Mouse (Mus musculus): ENCODE measurements around the gene Dicer1. TPM values are rescaled to one million over a fixed set of nuclear protein-coding genes. Genes with fewer than 3 reads are reported as not detected.
A peak's percentile ranks its signal among the peaks of the same experiment; 100 is the strongest.

Gene Dicer1
- polyA plus RNA-seq, 1 experiment from 2014 or later, result 40.3 TPM

DNA sequence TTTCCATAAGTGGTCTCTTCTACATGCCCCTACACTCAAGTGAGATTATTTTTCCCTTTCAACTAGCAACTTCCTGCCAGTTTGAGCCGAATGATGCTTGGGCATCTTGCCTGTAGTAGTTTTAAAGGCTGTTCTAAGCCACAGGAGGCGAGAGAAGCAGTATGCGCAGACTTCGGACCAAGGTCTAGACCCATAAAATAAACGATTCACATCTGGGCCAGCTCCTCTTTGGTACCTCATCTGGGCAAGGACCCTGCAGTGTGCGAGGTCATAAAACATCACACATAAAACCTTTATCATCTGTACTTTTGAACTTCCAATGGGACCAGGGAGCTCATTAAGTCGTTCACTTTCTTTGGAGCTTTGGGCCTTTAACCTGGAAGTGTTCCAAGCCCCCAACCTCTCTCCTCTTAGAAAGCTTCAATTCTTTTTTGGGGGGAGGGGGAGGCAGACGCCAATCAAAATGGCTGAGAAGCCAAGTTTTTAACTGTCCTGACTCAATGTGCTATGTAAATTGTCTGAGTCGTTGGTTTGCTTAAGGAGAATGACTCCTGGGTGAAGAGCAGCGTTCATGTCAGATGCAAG is 17.5 kb upstream of the Dicer1 start:
- 39% methylated on average over 10 of the region's 10 CpGs for WGBS

DNA sequence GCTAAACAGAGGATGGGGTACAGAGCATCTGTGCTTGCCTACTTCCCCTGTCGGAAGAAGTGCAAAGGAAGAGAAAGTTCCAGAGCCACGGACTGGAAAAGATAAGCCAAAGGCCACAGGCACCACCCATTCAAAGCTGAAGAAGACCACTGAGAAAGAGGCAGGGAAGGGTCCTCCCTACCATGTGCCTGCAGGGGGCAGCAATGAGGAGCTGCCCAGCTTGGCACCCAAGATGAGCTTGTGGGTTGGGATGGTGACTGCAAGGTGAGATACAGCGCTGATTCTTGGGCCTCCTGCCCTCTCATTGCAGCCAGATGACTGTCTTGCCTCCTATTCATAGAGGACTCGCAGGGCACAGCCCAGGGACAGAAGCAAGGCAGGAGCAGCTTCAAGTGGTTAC is 15.4 kb upstream of the Dicer1 start:
- no peak overlapping the region for H3K9ac ChIP-seq (replicated peaks; ENCODE audit: low read depth, low read length)
- WGBS, result 82% methylated on average over 4 of the region's 4 CpGs
- no peak overlapping the region for H3K4me2 ChIP-seq (ENCODE audit: low read length)
- no peaks in the 10 kb centered on the region for H3K4me1 ChIP-seq (replicated peaks; ENCODE audit: control insufficient read depth, insufficient read depth, low read length)
- no peaks in the 10 kb centered on the region for H3K27me3 ChIP-seq (replicated peaks; ENCODE audit: control insufficient read depth, insufficient read depth, low read length)
- no peak overlapping the region for H3K27ac ChIP-seq (ENCODE audit: low read length)
- no peak overlapping the region for H3K4me3 ChIP-seq (replicated peaks; ENCODE audit: low read length)
- no peak for ATAC-seq
- H3K36me3 ChIP-seq (ENCODE audit: control insufficient read depth, insufficient read depth), result no peaks in the 10 kb centered on the region
- no peaks in the 10 kb centered on the region for H3K9me3 ChIP-seq (ENCODE audit: control insufficient read depth, low read length)

More for the DNA sequence above, 17.5 kb upstream of the Dicer1 start:
- Histone ChIP-seq H3K27ac (ENCODE audit: low read length) (no peak overlapping the region), H3K4me1 (replicated peaks; ENCODE audit: control insufficient read depth, insufficient read depth, low read length) (no peaks in the 10 kb centered on the region), H3K4me3 (replicated peaks; ENCODE audit: low read length) (no peak overlapping the region), H3K4me2 (ENCODE audit: low read length) (no peak overlapping the region), H3K9ac (replicated peaks; ENCODE audit: low read depth, low read length) (no peak overlapping the region), H3K27me3 (replicated peaks; ENCODE audit: control insufficient read depth, insufficient read depth, low read length) (no peaks in the 10 kb centered on the region), H3K36me3 (ENCODE audit: control insufficient read depth, insufficient read depth) (no peaks in the 10 kb centered on the region), H3K9me3 (ENCODE audit: control insufficient read depth, low read length) (no peaks in the 10 kb centered on the region)
- ATAC-seq, result no peak

DNA sequence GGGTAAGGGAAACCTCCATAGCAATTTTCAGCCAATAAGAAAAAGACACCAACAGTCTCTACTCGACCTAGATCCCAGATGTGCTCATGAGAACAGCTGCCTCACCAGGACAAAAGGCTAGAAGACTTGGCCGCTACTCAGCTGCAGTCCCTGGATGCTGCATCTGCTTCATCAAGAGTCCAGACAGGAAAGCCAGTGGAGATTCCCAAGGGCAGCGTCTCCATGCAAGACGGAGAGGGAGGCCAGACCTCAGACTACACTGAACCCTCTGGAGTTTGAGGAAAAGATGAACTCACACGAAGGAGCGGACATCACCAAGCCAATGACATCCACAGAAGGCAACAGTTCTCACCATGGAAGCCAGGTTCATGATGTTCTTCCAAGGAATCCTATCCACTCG is 14.0 kb upstream of the Dicer1 start:
- Histone ChIP-seq H3K27ac (ENCODE audit: low read length) (no peak overlapping the region), H3K4me2 (ENCODE audit: low read length) (no peak overlapping the region), H3K4me1 (replicated peaks; ENCODE audit: control insufficient read depth, insufficient read depth, low read length) (no peaks in the 10 kb centered on the region), H3K27me3 (replicated peaks; ENCODE audit: control insufficient read depth, insufficient read depth, low read length) (no peaks in the 10 kb centered on the region), H3K9me3 (ENCODE audit: control insufficient read depth, low read length) (no peaks in the 10 kb centered on the region), H3K36me3 (ENCODE audit: control insufficient read depth, insufficient read depth) (no peaks in the 10 kb centered on the region), H3K9ac (replicated peaks; ENCODE audit: low read depth, low read length) (no peak overlapping the region), H3K4me3 (replicated peaks; ENCODE audit: low read length) (no peak overlapping the region)
- 91% methylated on average over 7 of the region's 7 CpGs for WGBS
- ATAC-seq, result no peak

DNA sequence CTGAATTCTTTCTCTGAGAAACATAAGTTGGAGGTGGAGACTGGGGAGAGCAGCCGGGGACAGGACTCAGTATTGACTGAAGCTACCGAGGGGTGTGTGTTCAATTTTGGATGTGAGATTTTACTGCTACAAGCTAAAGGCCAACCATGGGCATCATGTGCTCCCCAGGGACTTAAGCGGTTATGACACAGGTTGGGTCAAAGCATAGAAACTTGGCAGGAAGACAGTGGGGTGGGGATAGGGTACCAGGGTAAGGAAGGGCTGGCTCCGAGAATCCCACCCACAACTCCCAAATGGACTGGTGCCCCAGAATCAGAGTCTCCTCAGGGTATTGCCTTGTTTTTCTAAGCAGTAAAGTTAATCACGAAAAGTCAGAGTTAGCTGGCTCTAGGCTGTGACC is 13.4 kb upstream of the Dicer1 start:
- no peak for ATAC-seq
- no peak overlapping the region for H3K4me2 ChIP-seq (ENCODE audit: low read length)
- no peak overlapping the region for H3K4me3 ChIP-seq (replicated peaks; ENCODE audit: low read length)
- 92% methylated on average over 5 of the region's 5 CpGs for WGBS
- no peaks in the 10 kb centered on the region for H3K27me3 ChIP-seq (replicated peaks; ENCODE audit: control insufficient read depth, insufficient read depth, low read length)
- no peaks in the 10 kb centered on the region for H3K4me1 ChIP-seq (replicated peaks; ENCODE audit: control insufficient read depth, insufficient read depth, low read length)
- H3K9ac ChIP-seq (replicated peaks; ENCODE audit: low read depth, low read length), result no peak overlapping the region
- H3K9me3 ChIP-seq (ENCODE audit: control insufficient read depth, low read length), result no peaks in the 10 kb centered on the region
- H3K27ac ChIP-seq (ENCODE audit: low read length), result no peak overlapping the region
- no peaks in the 10 kb centered on the region for H3K36me3 ChIP-seq (ENCODE audit: control insufficient read depth, insufficient read depth)

DNA sequence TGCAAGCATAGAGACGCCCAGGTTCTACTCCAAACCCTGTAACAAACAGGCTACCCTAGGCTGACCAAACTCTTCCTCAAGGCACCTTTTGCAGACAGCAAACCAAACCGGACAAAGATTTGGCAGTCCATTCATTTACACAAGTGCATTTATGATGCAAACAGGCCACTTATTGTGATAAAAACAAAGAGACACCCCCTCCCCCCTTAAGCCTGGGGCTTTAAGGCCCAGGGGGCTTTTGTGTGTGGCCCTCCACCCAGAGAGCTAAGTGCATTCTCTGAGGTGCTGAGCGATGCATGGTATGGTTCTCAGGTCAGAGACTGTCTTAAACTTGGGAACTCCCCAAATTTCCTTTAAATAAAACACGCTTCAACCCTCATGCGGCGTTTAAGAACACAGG is 12.2 kb upstream of the Dicer1 start:
- H3K9me3 ChIP-seq (ENCODE audit: control insufficient read depth, low read length), result no peaks in the 10 kb centered on the region
- no peak overlapping the region for H3K9ac ChIP-seq (replicated peaks; ENCODE audit: low read depth, low read length)
- H3K4me3 ChIP-seq (replicated peaks; ENCODE audit: low read length), result no peak overlapping the region
- H3K36me3 ChIP-seq (ENCODE audit: control insufficient read depth, insufficient read depth), result no peaks in the 10 kb centered on the region
- no peaks in the 10 kb centered on the region for H3K27me3 ChIP-seq (replicated peaks; ENCODE audit: control insufficient read depth, insufficient read depth, low read length)
- no peaks in the 10 kb centered on the region for H3K4me1 ChIP-seq (replicated peaks; ENCODE audit: control insufficient read depth, insufficient read depth, low read length)
- no peak overlapping the region for H3K4me2 ChIP-seq (ENCODE audit: low read length)
- ATAC-seq, result no peak
- 16% methylated on average over 6 of the region's 6 CpGs for WGBS
- H3K27ac ChIP-seq (ENCODE audit: low read length), result no peak overlapping the region

DNA sequence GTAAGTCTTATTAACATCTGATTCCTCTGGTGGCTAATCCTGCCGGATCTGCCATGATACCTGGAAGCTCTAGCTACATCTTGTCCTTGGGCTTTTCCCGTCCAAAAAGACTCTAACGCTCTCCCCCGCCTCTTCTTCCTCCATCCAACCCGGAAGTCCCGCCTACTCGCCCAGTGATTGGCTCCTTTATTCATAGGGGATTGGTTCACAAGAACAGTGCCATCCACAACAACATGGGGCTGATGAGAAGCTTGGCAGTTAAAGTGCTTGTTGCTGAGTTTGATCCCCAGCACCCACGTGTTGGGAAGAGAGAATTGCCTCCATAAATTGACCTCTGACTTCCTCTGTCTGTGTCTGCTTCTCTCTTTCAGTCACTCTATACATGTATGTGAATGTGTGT is 9.7 kb upstream of the Dicer1 start:
- no peak overlapping the region for H3K4me3 ChIP-seq (replicated peaks; ENCODE audit: low read length)
- no peak for ATAC-seq
- H3K4me1 ChIP-seq (replicated peaks; ENCODE audit: control insufficient read depth, insufficient read depth, low read length), result no peaks in the 10 kb centered on the region
- H3K9me3 ChIP-seq (ENCODE audit: control insufficient read depth, low read length), result no peaks in the 10 kb centered on the region
- H3K27me3 ChIP-seq (replicated peaks; ENCODE audit: control insufficient read depth, insufficient read depth, low read length), result no peaks in the 10 kb centered on the region
- no peak overlapping the region for H3K4me2 ChIP-seq (ENCODE audit: low read length)
- no peak overlapping the region for H3K9ac ChIP-seq (replicated peaks; ENCODE audit: low read depth, low read length)
- H3K36me3 ChIP-seq (ENCODE audit: control insufficient read depth, insufficient read depth), result no peaks in the 10 kb centered on the region
- no peak overlapping the region for H3K27ac ChIP-seq (ENCODE audit: low read length)
- WGBS, result 93% methylated on average over 8 of the region's 8 CpGs

DNA sequence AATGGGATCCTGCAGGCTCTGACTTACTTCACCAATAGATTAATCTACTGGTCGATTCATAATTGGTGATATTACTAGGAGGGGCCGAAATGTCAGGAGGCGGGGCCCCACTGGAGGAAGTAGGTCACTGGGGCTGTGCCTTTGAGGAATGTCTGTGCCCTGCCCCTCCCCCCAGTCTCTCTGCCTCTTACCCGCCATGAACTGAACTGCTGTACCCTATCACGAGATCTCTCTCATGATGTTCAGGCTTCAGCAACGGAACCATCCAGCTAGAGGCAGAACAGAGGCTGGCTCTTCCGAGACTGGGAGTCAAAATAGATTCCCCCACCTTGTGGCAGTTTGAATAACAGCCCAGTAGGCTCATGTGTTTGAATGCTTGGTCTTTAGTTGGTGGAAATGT is 6.3 kb upstream of the Dicer1 start:
- no peaks in the 10 kb centered on the region for H3K27me3 ChIP-seq (replicated peaks; ENCODE audit: control insufficient read depth, insufficient read depth, low read length)
- no peak overlapping the region for H3K4me3 ChIP-seq (replicated peaks; ENCODE audit: low read length)
- H3K27ac ChIP-seq (ENCODE audit: low read length), result no peak overlapping the region
- ATAC-seq, result no peak
- H3K36me3 ChIP-seq (ENCODE audit: control insufficient read depth, insufficient read depth), result no peaks in the 10 kb centered on the region
- H3K9ac ChIP-seq (replicated peaks; ENCODE audit: low read depth, low read length), result no peak overlapping the region
- H3K4me2 ChIP-seq (ENCODE audit: low read length), result no peak overlapping the region
- no peaks in the 10 kb centered on the region for H3K9me3 ChIP-seq (ENCODE audit: control insufficient read depth, low read length)
- H3K4me1 ChIP-seq (replicated peaks; ENCODE audit: control insufficient read depth, insufficient read depth, low read length), result no peaks in the 10 kb centered on the region; the same call in 1 of the 2 replicates
- 88% methylated on average over 7 of the region's 7 CpGs for WGBS

DNA sequence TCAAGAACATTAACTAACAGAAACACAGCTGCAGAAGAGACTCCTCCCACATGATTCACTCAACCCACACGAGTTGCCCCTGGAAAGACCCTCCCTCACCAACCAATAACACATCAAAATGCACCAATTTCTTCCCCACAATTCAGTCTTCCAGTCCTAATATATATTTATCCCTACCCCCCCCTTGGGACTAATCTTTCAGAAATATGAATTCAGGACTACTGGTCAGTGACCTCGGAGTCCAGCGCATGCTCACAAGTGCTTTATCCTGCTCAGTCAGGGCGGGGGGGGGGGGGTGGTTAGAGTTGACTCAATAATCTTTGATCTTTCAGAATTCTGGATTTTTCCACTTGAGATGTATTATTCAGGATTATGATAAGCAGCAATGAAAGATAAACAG is 1.9 kb upstream of the Dicer1 start:
- no peaks in the 10 kb centered on the region for H3K9me3 ChIP-seq (ENCODE audit: control insufficient read depth, low read length)
- 74% methylated on average over 4 of the region's 4 CpGs for WGBS
- H3K36me3 ChIP-seq (ENCODE audit: control insufficient read depth, insufficient read depth), result no peaks in the 10 kb centered on the region
- H3K27me3 ChIP-seq (replicated peaks; ENCODE audit: control insufficient read depth, insufficient read depth, low read length), result no peaks in the 10 kb centered on the region
- no peak overlapping the region for H3K27ac ChIP-seq (ENCODE audit: low read length)
- no peak overlapping the region for H3K4me2 ChIP-seq (ENCODE audit: low read length)
- H3K9ac ChIP-seq (replicated peaks; ENCODE audit: low read depth, low read length), result no peak overlapping the region
- H3K4me3 ChIP-seq (replicated peaks; ENCODE audit: low read length), result no peak overlapping the region
- peaks cover 31% of the 10 kb centered on the region for H3K4me1 ChIP-seq (replicated peaks; ENCODE audit: control insufficient read depth, insufficient read depth, low read length)
- no peak for ATAC-seq

DNA sequence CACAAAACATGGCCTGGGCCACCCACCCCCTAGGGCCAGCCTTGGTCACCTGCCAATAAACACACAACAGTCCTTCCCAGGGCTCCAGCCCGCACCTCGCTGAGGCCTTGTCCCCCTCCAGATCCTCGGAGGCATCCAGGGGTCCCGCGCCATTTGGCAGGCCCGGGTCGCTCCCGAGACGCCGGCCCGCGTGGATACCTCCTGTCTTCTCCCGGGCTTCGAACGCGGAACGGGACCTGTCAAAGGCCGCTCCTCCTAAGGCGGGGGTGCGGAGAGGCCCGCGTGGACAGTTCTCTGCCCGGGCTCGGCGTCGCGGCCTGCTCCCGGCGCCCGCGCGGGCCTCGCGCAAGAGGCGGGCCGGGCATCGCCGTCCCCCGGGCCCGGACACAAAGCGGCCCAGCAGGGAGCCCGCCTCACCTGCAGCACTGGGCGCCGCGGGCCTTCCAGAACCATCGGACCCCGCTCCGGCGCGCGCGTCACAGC is 380 bp downstream of the Dicer1 start:
- under 1% methylated on average over 52 of the region's 52 CpGs for WGBS
- H3K4me1 ChIP-seq (replicated peaks; ENCODE audit: control insufficient read depth, insufficient read depth, low read length), result peaks cover 36% of the 10 kb centered on the region
- peak; percentile 49 for ATAC-seq

DNA sequence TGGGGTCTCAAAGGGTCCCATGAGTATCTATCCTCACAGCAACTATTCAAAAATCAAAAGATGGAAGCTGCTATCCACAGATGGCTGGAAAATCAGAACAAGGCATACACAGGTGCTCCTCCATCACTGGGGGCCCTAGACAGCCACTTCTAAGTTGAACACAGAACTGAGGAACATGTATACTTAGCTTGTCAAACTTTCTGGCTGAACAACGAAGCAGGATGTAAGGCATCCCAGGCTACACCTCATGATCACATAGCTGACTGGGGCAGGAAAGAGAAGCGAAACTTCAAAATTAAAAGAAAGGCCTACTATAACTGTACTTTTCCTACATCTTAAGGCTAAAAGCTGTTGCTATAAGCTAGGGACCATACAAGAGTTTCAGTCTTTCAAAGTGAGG is 2.8 kb downstream of the Dicer1 start:
- no peaks in the 10 kb centered on the region for H3K27me3 ChIP-seq (replicated peaks; ENCODE audit: control insufficient read depth, insufficient read depth, low read length)
- H3K9ac ChIP-seq (replicated peaks; ENCODE audit: low read depth, low read length), result no peak overlapping the region
- no peak for ATAC-seq
- no peaks in the 10 kb centered on the region for H3K9me3 ChIP-seq (ENCODE audit: control insufficient read depth, low read length)
- H3K4me3 ChIP-seq (replicated peaks; ENCODE audit: low read length), result no peak overlapping the region
- H3K36me3 ChIP-seq (ENCODE audit: control insufficient read depth, insufficient read depth), result no peaks in the 10 kb centered on the region
- peaks cover 40% of the 10 kb centered on the region for H3K4me1 ChIP-seq (replicated peaks; ENCODE audit: control insufficient read depth, insufficient read depth, low read length)
- WGBS, result 92% methylated on average over 2 of the region's 2 CpGs
- no peak overlapping the region for H3K27ac ChIP-seq (ENCODE audit: low read length)
- H3K4me2 ChIP-seq (ENCODE audit: low read length), result no peak overlapping the region

More for the DNA sequence above, 380 bp downstream of the Dicer1 start:
- peak overlapping the region; percentile 95 for H3K4me3 ChIP-seq (replicated peaks; ENCODE audit: low read length)
- H3K9ac ChIP-seq (replicated peaks; ENCODE audit: low read depth, low read length), result peak overlapping the region; percentile 98
- H3K27me3 ChIP-seq (replicated peaks; ENCODE audit: control insufficient read depth, insufficient read depth, low read length), result no peaks in the 10 kb centered on the region
- no peaks in the 10 kb centered on the region for H3K36me3 ChIP-seq (ENCODE audit: control insufficient read depth, insufficient read depth)
- no peaks in the 10 kb centered on the region for H3K9me3 ChIP-seq (ENCODE audit: control insufficient read depth, low read length)
- peak overlapping the region; percentile 88 for H3K27ac ChIP-seq (ENCODE audit: low read length)
- peak overlapping the region; percentile 94 for H3K4me2 ChIP-seq (ENCODE audit: low read length)
